Mouse (Mus musculus) liver, embryonic 18 days (tissue): ENCODE measurements around the gene Aym1. TPM values are rescaled to one million over a fixed set of nuclear protein-coding genes. Genes with fewer than 3 reads are reported as not detected.

Source experiments
- polyA plus RNA-seq: library from polyadenylated mRNA; depleted of rRNA; stranded (reverse); fragments of >200 nt; gene quantifications from 2 replicates; pipeline ENCODE4 v1.2.3, GENCODE M21; 2012; rRNA removed

Gene Aym1
- not detected in 2 replicates for polyA plus RNA-seq

GRCm38 (mm10) chr5:113357186-113357585 is at the start of gene Aym1:
TSS of gene Aym1 (plus strand) at chr5:113357294.

DNA sequence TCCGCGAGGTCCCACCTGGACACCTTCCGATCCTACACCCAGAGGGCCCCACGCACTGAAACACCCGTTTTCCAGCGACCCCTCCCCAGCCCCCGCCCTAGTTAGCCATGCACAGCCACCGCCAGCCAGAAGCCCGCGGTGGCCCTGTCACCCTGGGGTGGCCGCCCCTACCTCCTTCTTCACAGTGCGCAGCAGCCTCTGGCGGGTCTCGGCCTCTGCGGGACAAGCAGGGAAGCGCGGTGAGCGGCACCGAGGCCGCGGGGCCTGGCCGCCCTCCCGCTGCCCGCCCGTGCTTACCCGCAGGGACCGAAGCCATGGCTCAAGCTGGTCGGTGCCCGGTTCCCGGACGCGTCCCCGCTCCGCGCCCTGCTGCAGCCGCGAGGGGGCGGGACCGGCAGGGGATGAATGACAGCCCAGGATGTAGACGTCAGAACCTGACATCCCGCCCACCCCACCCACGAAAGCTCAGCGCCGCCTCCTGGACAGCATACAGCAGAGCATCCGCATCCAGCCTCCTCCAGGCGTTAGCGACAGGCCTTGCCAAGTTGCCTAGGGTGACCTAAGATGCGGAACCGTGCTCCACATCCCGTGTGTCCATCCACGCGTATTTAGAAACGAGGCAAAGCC is 46.6 kb upstream of the Aym1 start, which contains the start of gene Sgsm1:
Sgsm1 (minus strand) TSS at position 410 of the 627 bp plus-strand sequence.

Other genes starting within 250 kb of the Aym1 start
- 3.2 and 3.8 TPM in 2 replicates for gene 2900026A02Rik, start 136.1 kb upstream of the Aym1 start, polyA plus RNA-seq
- gene Tmem211, start 130.4 kb upstream of the Aym1 start, polyA plus RNA-seq = not detected in 2 replicates
- gene Sgsm1, start 46.5 kb upstream of the Aym1 start, polyA plus RNA-seq = 3.0 and 3.8 TPM in 2 replicates
- 0.02 TPM in 2 replicates for gene Wscd2, start 133.0 kb downstream of the Aym1 start, polyA plus RNA-seq